Mouse (Mus musculus) olfactory bulb, adult 2 months (tissue): ENCODE measurements around the gene Surf6.

ENCODE experiments used
- CTCF ChIP-seq: fragments of 200-500 bp; IDR thresholded peaks from 2 replicates; pipeline ENCODE4 v1.5.1; 2012; ENCODE audit warnings: low read depth, mild to moderate bottlenecking, low read length, moderate library complexity; ENCODE audit not compliant: insufficient read depth
- POLR2A ChIP-seq: fragments of 200-500 bp; IDR thresholded peaks from 2 replicates; pipeline ENCODE4 v1.6.1; 2012; ENCODE audit warnings: mild to moderate bottlenecking, low read depth, low read length, moderate library complexity; ENCODE audit not compliant: insufficient read depth

GRCm38 (mm10) chr2:26952193-26952592, 49.5 kb upstream of the Surf6 start:
- TF ChIP-seq POLR2A (no peak), CTCF (no peak)
